Mouse (Mus musculus) G1E (cell line): ENCODE results near the gene Mrpl22.
"Not testable (repeated sequence)": the region's sequence is repeated elsewhere in the genome, so short reads cannot be mapped to it uniquely, and the experiment has no call there.

Experiments used
- CTCF ChIP-seq: IDR thresholded peaks from 2 replicates; pipeline ENCODE4 v1.5.1; 2012; ENCODE audit warnings: low read depth, low read length, inconsistent platforms, mixed read lengths
- GATA1 ChIP-seq: IDR thresholded peaks from 2 replicates; pipeline ENCODE4 v1.6.1; 2012; ENCODE audit warnings: borderline replicate concordance, low read length, inconsistent platforms, mixed read lengths

DNA sequence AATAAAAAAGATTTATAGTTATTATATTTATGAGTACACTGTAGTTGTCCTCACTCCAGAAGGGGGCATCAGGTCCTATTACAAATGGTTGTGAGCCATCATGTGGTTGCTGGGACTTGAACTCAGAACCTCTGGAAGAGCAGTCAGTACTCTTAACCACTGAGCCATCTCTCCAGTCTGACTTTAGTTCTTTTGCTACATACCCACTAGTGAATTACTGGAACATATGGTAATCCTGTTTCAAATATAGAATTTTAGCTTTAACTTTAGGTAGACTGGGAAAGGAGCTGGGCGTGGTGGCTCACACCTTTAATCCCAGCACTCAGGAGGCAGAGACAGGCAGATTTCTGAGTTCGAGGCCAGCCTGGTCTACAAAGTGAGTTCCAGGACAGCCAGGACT lies 56.6 kb downstream of the Mrpl22 start:
- TF ChIP-seq CTCF, GATA1: not testable (repeated sequence)
